Mouse (Mus musculus): ENCODE measurements around the gene Myo5a.

- TF ChIP-seq CTCF (conservative IDR thresholded peaks at IDR 0.05; ENCODE audit: insufficient read depth, insufficient read length, low read depth, low read length): no peak
- no peak for TF ChIP-seq POLR2A (IDR thresholded peaks at IDR 0.05; ENCODE audit: low read depth, low read length)
Observed at GRCm38 (mm10) chr9:75121126-75121525, 50.3 kb downstream of the Myo5a start.
